Mouse (Mus musculus): Measurements from ENCODE around the gene Trim63. TPM values are rescaled to one million over a fixed set of nuclear protein-coding genes. Genes with fewer than 3 reads are reported as not detected.
"Not testable (repeated sequence)": the region's sequence is repeated elsewhere in the genome, so short reads cannot be mapped to it uniquely, and the experiment has no call there.

Trim63 gene
- 0.04 and 0.12 TPM in 2 replicates for polyA plus RNA-seq (2012; rRNA removed)

DNA sequence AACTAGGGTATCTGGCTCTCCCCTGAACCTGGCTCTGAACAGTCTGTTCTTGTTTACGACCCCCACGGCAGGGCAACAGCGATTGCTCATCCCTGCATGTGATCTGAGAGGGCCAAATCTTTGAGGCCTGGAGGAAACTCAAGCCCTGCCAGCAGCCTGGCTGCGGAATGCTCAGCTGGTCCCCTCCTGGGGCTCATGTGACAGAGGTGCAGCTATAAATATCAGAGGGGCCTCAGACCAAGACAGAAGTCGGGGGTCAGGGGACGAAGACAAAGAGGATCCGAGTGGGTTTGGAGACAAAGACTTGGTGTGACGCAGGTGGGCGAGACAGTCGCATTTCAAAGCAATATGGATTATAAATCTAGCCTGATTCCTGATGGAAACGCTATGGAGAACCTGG, at the start of gene Trim63:
TSS of gene Trim63 (plus strand) at position 245 of the 400 bp plus-strand sequence.
- DNase-seq (ENCODE audit: low spot score) = no peak

DNA sequence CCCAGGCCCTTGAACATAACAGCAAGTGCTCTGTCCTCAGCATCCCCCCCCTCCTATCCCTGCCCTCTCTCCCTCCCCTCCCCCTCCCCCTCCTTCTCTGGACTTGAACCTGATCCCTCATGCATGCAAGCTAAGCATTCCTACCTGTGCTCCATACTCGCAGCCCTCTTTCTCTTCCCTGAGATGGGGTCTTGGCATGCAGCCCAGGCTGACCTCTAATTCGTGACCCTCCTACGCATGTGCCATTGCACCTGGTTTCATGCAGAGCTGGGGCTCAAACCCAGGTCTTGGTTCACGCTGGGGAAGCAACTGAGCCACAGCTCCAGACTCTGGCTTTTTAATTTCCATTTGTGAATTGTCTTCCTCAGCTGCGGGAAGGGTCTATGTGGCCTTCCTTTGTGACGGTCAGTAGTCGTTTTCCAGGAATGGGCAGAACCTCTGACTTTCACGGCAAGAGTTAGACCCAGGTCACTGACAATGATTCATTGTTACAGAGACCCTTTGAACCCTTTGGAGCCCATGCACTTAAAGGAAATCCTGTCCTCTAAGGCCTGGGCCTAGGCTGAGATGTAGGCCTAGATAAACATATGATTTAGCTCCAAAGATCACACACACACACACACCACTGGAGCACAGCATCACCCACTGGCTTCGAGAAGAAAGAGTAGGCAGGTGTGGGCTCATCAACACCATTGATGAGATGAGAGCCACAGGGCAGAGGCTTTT, 48.9 kb upstream of the Trim63 start:
- no peak for DNase-seq (ENCODE audit: low spot score)

DNA sequence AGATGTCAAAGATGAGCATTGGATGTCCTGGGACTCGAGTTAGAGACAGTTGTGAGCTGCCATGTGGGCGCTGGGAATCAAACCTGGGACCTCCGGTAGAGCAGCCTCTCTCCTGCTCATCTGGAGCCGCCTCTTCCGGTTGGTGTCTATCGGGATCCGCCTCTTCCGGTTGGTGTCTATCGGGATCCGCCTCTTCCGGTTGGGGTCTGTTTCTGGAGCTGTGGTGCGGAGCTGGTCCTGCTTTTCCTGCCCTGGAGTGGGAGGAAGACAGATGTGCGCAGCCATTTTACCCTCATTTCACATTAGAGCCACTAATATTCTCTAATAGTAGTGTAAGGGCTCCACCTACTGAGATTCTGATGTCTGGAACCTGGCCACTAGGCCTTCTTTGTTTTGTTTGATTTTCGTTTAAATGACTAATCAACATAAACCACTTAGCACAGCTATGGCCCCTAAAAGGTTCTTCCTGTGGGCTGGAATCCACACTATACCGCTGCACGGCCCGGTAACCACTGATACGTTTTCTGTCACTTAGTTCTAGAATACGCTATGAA, 46.7 kb upstream of the Trim63 start:
- DNase-seq (ENCODE audit: low spot score) = no peak

DNA sequence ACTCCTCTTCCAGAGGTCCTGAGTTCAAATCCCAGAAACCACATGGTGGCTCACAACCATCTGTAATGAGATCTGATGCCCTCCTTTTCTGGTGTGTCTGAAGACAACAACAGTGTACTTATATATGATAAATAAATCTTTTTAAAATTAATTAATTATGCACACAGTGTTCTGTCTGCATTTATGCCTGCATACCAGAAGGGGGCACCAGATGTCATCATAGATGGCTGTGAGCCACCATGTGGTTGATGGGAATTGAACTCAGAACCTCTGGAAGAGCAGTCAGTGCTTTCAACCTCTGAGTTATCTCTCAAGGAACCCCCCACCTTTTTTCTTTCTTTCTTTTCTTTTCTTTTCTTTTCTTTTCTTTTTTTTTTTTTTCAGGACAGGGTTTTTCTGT, 45.3 kb upstream of the Trim63 start:
- not testable (repeated sequence) for DNase-seq (ENCODE audit: low spot score)

DNA sequence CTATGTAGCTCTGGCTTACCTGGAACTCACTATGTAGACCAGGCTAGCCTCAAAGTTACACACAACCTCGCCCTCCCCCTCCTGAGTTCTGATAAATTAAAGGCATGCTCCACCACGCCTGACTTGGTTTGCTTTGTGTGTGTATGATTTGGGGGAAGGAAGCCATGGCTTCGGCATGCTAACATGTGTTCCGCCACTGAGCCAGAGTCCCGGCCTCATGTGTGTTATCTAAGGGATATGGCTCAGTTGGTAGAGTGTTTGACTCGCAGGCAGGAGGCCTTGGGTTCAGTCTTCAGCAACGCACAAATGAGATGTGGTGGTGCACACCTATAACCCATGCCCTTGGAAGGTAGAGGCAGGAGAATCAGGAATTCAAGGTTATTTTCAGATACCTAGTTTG, 42.9 kb upstream of the Trim63 start:
- DNase-seq (ENCODE audit: low spot score) = no peak

DNA sequence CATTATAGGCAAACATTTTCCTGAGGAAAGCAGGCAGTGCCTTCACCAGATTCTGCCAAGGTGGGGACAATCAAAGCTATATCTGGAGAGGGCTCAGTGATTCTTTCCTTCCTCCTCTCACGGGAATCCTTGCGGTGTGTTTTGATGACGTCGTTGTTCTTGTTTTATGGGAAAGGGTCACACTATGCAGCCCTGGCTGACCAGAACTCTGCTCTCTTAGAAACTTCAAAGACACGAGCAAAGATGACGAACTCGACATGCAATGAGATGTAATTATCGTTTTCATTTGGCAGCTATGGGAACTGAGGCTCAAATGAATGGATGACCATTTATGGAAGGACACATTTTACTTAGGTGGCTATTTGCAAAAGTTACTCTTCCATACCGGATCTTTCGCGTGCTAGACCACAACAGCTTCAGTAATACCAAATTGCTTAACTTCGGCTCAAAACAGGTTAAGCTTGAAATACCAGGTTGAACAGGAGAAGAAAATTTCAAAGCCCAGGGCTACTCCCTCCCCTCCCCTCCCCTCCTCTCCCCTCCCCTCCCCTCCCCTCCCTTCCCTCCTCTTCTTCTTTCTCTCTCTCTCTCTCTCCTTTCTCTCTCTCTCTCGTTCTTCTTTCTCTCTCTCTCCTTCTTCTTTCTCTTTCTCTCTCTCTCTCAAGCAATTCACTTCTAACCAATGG, 42.0 kb upstream of the Trim63 start:
- DNase-seq (ENCODE audit: low spot score) = no peak

DNA sequence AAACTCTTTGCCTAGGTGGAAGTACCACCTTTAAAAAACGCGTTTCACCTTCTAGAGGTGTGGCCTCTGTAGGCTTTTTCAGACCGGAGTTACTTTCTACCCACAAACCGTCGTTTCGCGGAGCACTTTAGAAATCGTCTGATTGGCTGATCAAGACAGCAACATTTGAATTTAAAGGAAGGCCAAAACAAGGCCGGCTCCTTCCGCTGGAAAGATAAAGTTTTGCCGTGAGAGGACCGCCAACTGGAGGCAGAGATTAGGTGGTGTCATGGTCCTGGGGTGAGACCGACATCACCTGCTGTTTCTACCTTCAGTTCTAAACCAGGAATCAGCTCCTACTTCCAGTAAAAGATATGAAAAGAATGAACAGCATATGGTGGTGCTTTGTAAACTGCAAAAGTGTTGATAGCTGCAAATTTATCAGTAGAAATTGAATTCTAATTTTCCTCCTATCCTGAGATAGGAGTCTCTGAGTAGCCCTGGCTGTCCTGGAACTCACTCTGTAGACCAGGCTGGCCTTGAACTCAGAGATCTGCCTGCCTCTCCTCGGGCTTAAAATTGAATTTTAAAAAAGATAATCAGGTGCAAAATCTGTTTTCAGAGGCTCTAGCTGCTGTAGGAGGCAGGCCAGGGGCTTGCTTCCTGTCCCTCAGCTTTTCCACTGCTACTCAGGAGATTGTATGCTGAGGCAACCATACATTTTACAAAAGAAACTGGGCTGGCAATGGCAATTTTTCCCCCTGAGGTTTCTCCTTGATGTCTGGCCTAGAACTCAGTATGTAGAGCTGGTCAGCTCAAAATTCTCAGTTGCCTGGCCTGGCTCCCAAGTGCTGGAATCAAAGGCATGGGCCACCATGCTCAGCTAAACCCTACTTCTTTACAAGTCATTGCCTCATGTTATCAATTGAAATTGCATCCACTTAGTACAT, 41.2 kb upstream of the Trim63 start:
- no peak for DNase-seq (ENCODE audit: low spot score)

DNA sequence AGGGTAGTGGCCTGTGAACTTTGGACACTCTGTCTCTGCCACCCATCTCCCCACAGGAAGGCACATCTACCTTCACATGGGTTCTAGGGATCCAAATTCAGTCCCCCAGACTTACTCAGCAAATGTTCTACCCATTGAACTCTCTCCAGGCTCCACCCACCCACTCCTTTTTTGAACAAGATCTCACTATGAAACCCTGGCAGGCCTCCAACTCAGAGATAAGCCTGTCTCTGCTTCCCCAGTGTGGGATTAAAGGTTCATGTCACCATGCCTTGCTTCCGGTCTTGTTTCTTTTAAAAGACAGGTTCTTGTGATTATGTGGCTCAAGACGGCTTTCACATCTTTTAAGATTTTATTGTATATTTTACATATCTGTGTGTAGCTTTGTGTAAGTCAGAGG, 30.0 kb upstream of the Trim63 start:
- DNase-seq (ENCODE audit: low spot score) = no peak

DNA sequence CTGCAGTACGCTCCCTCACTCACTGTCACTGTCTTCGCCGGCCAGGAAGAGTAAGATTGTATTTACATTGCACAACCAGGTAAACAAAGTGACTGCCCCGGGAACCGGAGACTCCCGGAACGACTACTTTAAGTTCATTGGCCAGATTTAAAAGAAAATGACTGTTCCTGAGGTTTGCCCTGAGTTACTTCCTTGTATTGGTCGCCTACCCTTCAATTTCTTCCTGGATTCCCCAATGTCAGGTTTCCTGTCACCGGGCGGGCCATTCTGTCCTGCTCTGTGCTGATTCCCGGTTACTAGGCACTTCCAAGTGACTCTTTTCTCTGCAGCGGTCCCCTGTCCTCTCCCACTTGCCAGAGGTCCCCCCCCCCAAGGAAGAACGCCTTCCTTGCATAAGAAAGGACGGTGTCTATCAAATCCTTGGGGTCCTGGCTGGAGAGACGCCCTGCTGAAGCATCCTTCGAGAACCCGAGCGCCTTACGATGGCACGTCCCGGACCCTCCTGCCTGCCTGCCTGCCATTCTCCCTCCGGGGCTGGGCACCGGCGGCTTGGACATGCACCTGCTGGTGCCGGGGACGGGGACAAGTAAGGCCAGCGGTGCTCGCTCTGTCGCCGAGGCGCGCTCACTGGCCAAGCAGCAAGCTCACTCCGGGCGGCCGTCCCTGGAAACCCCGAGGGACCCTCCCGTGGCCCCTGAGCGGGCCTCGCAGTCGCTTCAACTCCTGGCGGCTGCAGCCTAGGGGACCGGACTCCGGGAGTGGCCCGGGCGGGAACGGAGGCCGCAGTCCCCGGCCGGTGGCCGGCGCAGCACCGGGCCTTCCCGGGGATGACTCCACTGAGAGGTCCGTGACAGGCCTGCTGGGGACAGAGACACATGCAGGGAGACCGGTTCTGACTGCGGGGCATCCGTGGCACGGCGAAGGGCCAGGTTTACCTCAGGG, 28.4 kb upstream of the Trim63 start:
- DNase-seq (ENCODE audit: low spot score) = no peak

DNA sequence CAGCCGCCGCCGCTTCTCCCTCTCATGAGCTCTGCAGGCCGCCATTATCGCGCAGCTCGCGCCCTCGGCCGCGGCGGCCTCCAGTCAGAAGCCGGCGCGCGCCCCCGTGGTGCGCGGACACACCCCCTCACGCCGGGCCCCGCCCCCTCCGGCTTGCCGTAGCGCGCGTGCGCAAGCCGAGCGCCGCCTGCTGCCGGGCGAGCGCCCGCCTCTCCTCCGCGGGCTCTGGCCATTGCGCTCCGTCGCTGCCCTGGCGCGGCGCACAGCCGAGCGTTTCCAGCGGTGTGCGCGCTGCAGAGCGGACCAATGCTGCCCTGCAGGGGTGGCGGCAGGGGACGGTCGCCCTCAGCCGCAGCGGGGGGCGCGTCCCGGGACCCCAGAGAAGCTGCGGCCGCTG, 27.8 kb upstream of the Trim63 start:
- DNase-seq (ENCODE audit: low spot score) = peak; percentile 98

DNA sequence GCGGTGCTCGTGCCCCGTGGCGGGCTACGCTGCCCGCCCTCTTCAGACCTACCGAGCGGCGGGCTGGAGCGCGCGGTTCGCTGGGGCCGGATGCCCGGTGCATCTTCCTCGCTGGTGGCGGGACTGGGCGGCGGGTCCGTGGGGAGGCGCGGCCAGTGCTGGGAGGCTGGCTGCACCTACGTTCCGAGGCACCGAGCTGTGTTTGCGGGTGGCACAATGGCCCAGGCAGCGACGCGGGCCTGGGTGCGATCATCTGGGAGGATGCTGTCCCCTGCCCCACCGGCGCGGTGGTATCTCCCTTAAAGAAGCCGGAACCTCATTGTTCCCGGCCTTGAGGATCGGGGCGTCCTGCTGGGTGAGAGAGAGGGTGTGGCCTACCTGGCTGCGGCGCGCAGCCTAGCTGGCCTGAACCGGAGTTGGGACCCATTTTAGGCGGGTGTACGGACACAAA, 27.3 kb upstream of the Trim63 start, which contains the start of gene Pdik1l:
TSS of gene Pdik1l (minus strand) at position 321 of the 451 bp plus-strand sequence.
- DNase-seq (ENCODE audit: low spot score) = no peak

DNA sequence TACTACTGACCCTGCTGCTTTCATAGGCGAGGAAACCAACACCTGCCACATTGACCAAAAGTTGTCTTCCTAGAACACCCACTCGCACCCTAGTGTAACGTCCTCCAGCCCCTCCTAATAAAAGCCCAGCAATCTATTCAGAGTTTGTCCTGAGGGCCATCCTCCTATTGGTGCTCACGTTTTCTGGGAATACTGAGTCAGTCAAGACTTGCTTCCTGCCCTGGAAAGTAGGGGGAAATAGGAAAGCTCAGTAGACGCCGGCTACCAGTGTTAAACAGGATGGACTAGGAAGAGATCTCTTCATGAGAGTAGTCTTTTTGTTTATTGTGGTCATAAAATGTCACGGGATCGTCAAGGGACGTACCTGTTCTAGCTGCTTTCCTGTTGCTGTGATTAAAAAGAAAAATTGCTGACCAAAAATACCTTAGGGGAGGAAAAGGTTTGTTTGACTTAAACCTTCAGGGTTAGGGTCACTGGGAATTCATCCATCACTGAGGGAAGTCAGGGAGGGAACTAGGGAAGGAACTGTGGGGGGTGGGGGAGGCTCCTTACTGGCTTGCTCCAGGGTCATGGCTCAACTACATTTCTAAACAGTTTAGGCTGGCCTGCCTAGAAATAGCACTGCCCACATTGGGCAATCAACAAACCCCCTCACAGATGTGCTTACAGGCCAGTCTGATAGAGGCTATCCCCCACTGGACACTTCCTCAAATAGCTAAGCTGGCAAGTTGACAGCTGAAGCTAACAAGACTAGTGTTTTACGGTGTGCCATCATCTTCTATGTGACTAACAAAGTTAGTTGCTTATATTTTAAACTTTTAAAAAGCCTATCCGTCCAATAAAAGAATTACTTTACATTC, 26.3 kb upstream of the Trim63 start:
- no peak for DNase-seq (ENCODE audit: low spot score)

DNA sequence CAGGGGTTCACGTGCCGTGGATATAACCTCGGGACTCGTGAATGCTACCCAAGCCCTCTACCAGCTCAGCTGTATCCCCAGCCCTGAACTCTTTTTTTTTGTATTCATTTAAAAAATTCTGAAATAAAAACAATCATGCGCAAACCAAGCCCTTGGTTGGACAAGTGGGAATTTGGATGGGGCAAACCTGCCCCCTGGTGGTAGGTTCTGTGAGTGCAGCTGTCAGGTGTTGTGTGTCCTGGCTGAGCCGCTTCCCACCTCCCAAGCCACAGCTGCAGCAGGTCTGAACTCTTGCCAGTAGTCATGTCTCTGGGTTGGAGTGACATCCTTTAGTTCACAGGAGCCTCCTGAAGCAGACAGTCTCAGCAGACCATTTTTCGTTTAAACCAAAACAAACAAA, 22.9 kb upstream of the Trim63 start:
- DNase-seq (ENCODE audit: low spot score) = peak; percentile 62

DNA sequence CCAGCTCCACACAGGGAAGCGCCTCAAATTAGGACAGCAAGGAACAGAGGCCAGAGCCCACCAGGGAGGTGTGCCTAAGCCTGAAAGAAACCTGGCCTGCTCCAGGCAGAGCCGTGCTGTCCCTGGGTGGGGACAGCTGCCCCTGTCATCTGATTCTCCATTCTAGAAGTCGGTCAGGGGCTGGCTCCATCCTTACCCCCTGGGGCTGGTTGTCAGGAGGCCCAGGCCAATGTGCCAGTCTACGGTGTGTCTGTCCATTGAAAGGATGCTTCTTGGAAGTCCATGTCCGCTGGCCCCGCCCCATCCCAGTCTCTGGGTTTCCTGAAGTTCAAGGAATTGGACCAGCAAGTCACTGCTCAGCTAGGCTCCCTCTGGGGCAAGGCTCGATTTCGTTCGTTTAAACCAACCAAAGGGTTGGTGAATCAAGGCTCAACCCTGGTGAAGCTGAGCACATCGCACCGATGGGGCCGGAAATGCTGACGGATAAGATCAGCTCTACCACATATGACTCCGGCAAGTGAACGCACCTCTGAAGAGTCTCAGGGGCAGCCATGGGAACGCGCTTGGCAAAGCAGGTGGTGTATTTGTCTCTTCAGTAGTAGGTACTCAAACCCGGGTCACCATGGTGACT, 21.7 kb upstream of the Trim63 start:
- no peak for DNase-seq (ENCODE audit: low spot score)

DNA sequence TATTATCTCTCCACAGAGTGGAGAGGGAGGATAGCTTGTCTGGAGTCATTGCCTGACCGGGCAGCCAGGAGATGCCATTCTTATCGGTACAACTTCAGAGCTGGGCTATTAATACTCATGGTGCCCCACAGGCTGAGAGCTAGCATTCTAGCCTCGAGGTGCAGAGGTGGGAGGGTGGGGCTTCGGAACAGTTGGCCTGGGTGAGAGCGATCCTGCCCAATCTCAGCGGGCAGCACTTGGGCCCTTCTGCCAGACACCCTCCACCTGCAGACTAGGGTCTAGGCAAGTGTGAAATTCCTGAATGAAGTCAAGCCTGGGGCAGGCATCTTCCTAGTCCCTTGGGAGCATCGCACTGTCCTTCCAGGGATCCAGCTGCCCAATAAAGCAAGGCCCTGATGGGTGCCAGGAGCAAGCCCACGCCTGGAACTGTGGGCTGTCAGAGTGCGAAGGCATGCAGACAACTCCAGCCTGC, 21.2 kb upstream of the Trim63 start:
- no peak for DNase-seq (ENCODE audit: low spot score)

DNA sequence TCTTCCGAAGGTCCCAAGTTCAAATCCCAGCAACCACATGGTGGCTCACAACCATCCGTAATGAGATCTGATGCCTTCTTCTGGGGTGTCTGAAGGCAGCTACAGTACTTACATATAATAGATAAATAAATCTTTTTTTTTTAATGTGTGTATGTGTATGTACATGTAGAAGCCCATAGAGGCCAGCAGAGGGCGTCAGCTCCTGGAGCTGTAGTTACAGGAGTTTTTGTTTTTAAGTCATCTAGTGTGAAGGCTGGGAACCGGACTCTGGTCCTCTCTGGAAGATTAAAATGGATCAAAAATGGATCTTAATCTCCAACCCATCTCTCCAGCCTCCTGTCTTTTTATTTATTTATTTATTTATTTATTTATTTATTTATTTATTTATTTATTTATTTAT, 18.8 kb upstream of the Trim63 start:
- not testable (repeated sequence) for DNase-seq (ENCODE audit: low spot score)

DNA sequence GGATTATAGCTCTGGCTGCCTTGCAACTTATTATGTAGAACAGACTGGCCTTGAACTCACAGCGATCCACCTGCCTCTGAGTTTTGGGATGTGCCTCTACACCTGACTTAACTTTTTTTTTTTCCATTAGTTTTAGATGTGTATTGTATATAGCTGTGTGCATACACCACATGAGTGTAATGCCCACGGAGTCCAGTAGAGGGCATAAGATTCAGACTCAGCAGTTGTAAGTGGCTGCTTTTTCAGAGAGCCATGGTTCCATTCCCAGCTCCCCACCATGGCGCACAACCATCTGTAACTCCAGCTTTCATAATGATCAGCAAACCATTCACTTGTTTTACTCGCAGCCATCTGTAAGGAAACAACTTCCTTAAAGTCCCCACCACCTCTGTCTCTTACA, 18.4 kb upstream of the Trim63 start:
- DNase-seq (ENCODE audit: low spot score) = no peak

DNA sequence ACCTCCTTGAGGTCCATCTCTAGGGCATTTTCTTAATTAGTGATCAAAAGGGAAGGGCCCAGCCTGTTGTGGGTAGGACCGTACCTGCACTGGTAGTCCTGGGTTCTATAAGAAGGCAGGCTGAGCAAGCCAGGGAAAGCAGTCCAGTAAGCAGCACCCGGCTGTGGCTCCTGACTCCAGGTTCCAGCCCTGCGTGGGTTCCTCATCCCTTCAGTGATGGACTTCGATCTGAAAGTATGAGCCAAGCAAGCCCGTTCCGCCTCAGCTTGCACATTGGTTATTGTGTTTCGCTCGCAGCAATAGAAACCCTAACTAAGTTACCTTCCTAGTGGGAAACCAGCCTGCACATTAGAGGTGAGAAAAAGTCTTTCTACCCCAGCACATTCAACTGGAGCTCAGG, 17.6 kb upstream of the Trim63 start:
- DNase-seq (ENCODE audit: low spot score) = no peak
